Mouse (Mus musculus): ENCODE measurements around the gene Lyar.

GRCm38 (mm10) chr5:38173766-38174165, 46.5 kb upstream of the Lyar start:
- no peak for TF ChIP-seq MAX (IDR thresholded peaks at IDR 0.05; ENCODE audit: low read depth)
- no peak for TF ChIP-seq MYOG (IDR thresholded peaks at IDR 0.05; ENCODE audit: control insufficient read depth in 1 of 3, insufficient read depth in 1 of 3, insufficient read length in 2 of 3, low read depth in 2 of 3)
- TF ChIP-seq CEBPB (IDR thresholded peaks at IDR 0.05; ENCODE audit: insufficient read depth, poor library complexity, severe bottlenecking) = no peak
- TF ChIP-seq POLR2A (IDR thresholded peaks at IDR 0.05; ENCODE audit: insufficient read length, low read depth) = no peak
- no peak for TF ChIP-seq E2F4 (IDR thresholded peaks at IDR 0.05; ENCODE audit: insufficient read depth)
- TF ChIP-seq TCF3 (IDR thresholded peaks at IDR 0.05; ENCODE audit: insufficient read length, low read depth) = no peak
- TF ChIP-seq POLR2AphosphoS2 (IDR thresholded peaks at IDR 0.05; ENCODE audit: insufficient read length, low read depth) = no peak
- no peak for TF ChIP-seq MYOD1 (IDR thresholded peaks at IDR 0.05; ENCODE audit: control insufficient read depth in 1 of 3, insufficient read length in 2 of 3, low read depth in 2 of 3)
- TF ChIP-seq REST (IDR thresholded peaks at IDR 0.05; ENCODE audit: insufficient read depth, insufficient read length) = no peak
- TF ChIP-seq SRF (IDR thresholded peaks at IDR 0.05; ENCODE audit: control insufficient read depth, insufficient read length, low read depth) = no peak
